Mouse (Mus musculus) forebrain, embryonic 14.5 days (tissue): Measurements from ENCODE around the gene BC004004. TPM values are rescaled to one million over a fixed set of nuclear protein-coding genes. Genes with fewer than 3 reads are reported as not detected.
"Not testable (repeated sequence)": the region's sequence is repeated elsewhere in the genome, so short reads cannot be mapped to it uniquely, and the experiment has no call there.

ENCODE experiments used
- ATAC-seq: fragments of 200-750 bp; cut with Nextera tagmentation; 2 replicates; pipeline ENCODE4 v1.8.0; 2017; ENCODE audit warnings: mild to moderate bottlenecking, moderate library complexity
- DNase-seq: peaks from one replicate; pipeline ENCODE4 v3.0.0-alpha.2; 2015; ENCODE audit warnings: low spot score
- H3K27ac ChIP-seq: fragments of 300-500 bp; sonication (generic); 2 replicates; pipeline ENCODE4 v1.5.1; 2014; ENCODE audit warnings: low read depth, mild to moderate bottlenecking, control low read depth, low read length, moderate library complexity
- H3K27me3 ChIP-seq: fragments of 300-500 bp; sonication (generic); replicated peaks from 2 replicates; pipeline ENCODE4 v1.6.1; 2014; ENCODE audit warnings: low read length, control low read depth, mixed read lengths; ENCODE audit not compliant: control insufficient read depth, insufficient read depth
- H3K36me3 ChIP-seq: fragments of 300-500 bp; sonication (generic); 2 replicates; pipeline ENCODE4 v1.6.1; 2014; ENCODE audit warnings: low read length, control low read depth; ENCODE audit not compliant: control insufficient read depth, insufficient read depth
- H3K4me1 ChIP-seq: fragments of 300-500 bp; sonication (generic); 2 replicates; pipeline ENCODE4 v1.6.1; 2014; ENCODE audit warnings: antibody characterized with exemption, low read length, control low read depth; ENCODE audit not compliant: control insufficient read depth, insufficient read depth
- H3K4me2 ChIP-seq: fragments of 300-500 bp; sonication (generic); 2 replicates; pipeline ENCODE4 v1.6.1; 2014; ENCODE audit warnings: mild to moderate bottlenecking, control low read depth, low read length
- H3K4me3 ChIP-seq: fragments of 300-500 bp; sonication (generic); 2 replicates; pipeline ENCODE4 v1.5.1; 2014; ENCODE audit warnings: low read depth, low read length, control low read depth
- H3K9ac ChIP-seq: fragments of 300-500 bp; sonication (generic); 2 replicates; pipeline ENCODE4 v1.6.1; 2014; ENCODE audit warnings: mild to moderate bottlenecking, low read length, control low read depth, moderate library complexity
- H3K9me3 ChIP-seq: fragments of 300-500 bp; sonication (generic); replicated peaks from 2 replicates; pipeline ENCODE4 v1.6.1; 2016; ENCODE audit warnings: low read length, control low read depth, mixed read lengths; ENCODE audit not compliant: control insufficient read depth
- WGBS: fragments of 180-500 bp; shearing (Covaris S2); extraction: QIAGEN DNeasy Blood & Tissue Kit; methylation state at CpG from one replicate; pipeline ENCODE4 v1.1.7; 2014; 5-methylcytosine and 5-hydroxymethylcytosine counted together
- polyA plus RNA-seq: library from polyadenylated mRNA; unstranded; fragments of >200 nt; fragmentation: Nextera tagmentation; extraction: Ambion mirVana; gene quantifications from 2 replicates; pipeline ENCODE4 v1.2.1, GENCODE M21; 2014

The BC004004 gene
- polyA plus RNA-seq, 1 experiment from 2014 or later, result 123 TPM

- Histone ChIP-seq H3K36me3 (no peaks in the 10 kb centered on the region), H3K9ac (no peak overlapping the region), H3K9me3 (no peaks in the 10 kb centered on the region), H3K27ac (no peak overlapping the region), H3K4me2 (no peak overlapping the region), H3K4me3 (no peak overlapping the region), H3K27me3 (no peaks in the 10 kb centered on the region), H3K4me1 (no peaks in the 10 kb centered on the region)
- ATAC-seq (no peak), DNase-seq (no peak)
- 84% methylated on average over 21 of the region's 21 CpGs for WGBS
These were observed 41.6 kb downstream of the BC004004 start for GRCm38 (mm10) chr17:29310056-29310623.

- ATAC-seq (no peak), DNase-seq (no peak)
- Histone ChIP-seq H3K4me1 (no peaks in the 10 kb centered on the region), H3K27ac (no peak overlapping the region), H3K9ac (no peak overlapping the region), H3K4me2 (no peak overlapping the region), H3K27me3 (no peaks in the 10 kb centered on the region), H3K9me3 (no peaks in the 10 kb centered on the region), H3K4me3 (no peak overlapping the region), H3K36me3 (no peaks in the 10 kb centered on the region)
- 92% methylated on average over 8 of the region's 8 CpGs for WGBS
These were observed 43.0 kb downstream of the BC004004 start for GRCm38 (mm10) chr17:29311602-29312001.

GRCm38 (mm10) chr17:29312082-29312481 is 43.5 kb downstream of the BC004004 start:
- Histone ChIP-seq H3K9ac (no peak overlapping the region), H3K9me3 (no peaks in the 10 kb centered on the region), H3K36me3 (no peaks in the 10 kb centered on the region), H3K4me1 (no peaks in the 10 kb centered on the region), H3K4me2 (no peak overlapping the region), H3K27me3 (no peaks in the 10 kb centered on the region), H3K4me3 (no peak overlapping the region), H3K27ac (no peak overlapping the region)
- WGBS, result 87% methylated on average over 2 of the region's 2 CpGs
- ATAC-seq (no peak), DNase-seq (no peak)

GRCm38 (mm10) chr17:29313300-29313699 is 44.7 kb downstream of the BC004004 start:
- DNase-seq (no peak), ATAC-seq (no peak)
- Histone ChIP-seq H3K9ac (no peak overlapping the region), H3K4me3 (no peak overlapping the region), H3K27me3 (no peaks in the 10 kb centered on the region), H3K27ac (no peak overlapping the region), H3K4me2 (no peak overlapping the region), H3K4me1 (no peaks in the 10 kb centered on the region), H3K9me3 (no peaks in the 10 kb centered on the region), H3K36me3 (no peaks in the 10 kb centered on the region)

GRCm38 (mm10) chr17:29315672-29316465 is 47.3 kb downstream of the BC004004 start:
- Histone ChIP-seq H3K4me1 (no peaks in the 10 kb centered on the region), H3K27ac (no peak overlapping the region), H3K9ac (no peak overlapping the region), H3K9me3 (no peaks in the 10 kb centered on the region), H3K36me3 (no peaks in the 10 kb centered on the region), H3K4me2 (no peak overlapping the region), H3K4me3 (no peak overlapping the region), H3K27me3 (no peaks in the 10 kb centered on the region)
- DNase-seq (no peak), ATAC-seq (no peak)
- WGBS, result 49% methylated on average over 9 of the region's 9 CpGs

GRCm38 (mm10) chr17:29316891-29317290 is 48.3 kb downstream of the BC004004 start:
- Histone ChIP-seq H3K4me3 (no peak overlapping the region), H3K4me1 (no peaks in the 10 kb centered on the region), H3K36me3 (no peaks in the 10 kb centered on the region), H3K9ac (no peak overlapping the region), H3K27ac (no peak overlapping the region), H3K9me3 (no peaks in the 10 kb centered on the region), H3K4me2 (no peak overlapping the region), H3K27me3 (peaks cover 5% of the 10 kb centered on the region; the same call in 1 of the 2 replicates)
- WGBS, result 48% methylated on average over 3 of the region's 3 CpGs
- no peak for DNase-seq
- ATAC-seq, result no peak

- H3K9me3 ChIP-seq, H3K27ac ChIP-seq, H3K9ac ChIP-seq, H3K36me3 ChIP-seq, H3K4me3 ChIP-seq, H3K4me1 ChIP-seq, ATAC-seq, H3K4me2 ChIP-seq, DNase-seq, H3K27me3 ChIP-seq: not testable (repeated sequence)
- WGBS, result 90% methylated on average over 3 of the region's 3 CpGs
These were observed 48.8 kb downstream of the BC004004 start, which contains the start of gene Pi16 for GRCm38 (mm10) chr17:29317380-29317779. Gene Pi16, plus strand, starts transcription at chr17:29317680.

- Histone ChIP-seq H3K9ac (no peak overlapping the region), H3K4me2 (no peak overlapping the region), H3K27me3 (peaks cover 13% of the 10 kb centered on the region), H3K9me3 (no peaks in the 10 kb centered on the region), H3K4me3 (no peak overlapping the region), H3K36me3 (no peaks in the 10 kb centered on the region), H3K27ac (no peak overlapping the region), H3K4me1 (no peaks in the 10 kb centered on the region)
- ATAC-seq (no peak), DNase-seq (no peak)
- WGBS, result 57% methylated on average over 6 of the region's 6 CpGs
These were observed 50.2 kb downstream of the BC004004 start for GRCm38 (mm10) chr17:29318731-29319250.

GRCm38 (mm10) chr17:29319476-29319875 is 50.9 kb downstream of the BC004004 start:
- DNase-seq, result no peak
- Histone ChIP-seq H3K27ac (no peak overlapping the region), H3K9ac (no peak overlapping the region), H3K9me3 (no peaks in the 10 kb centered on the region), H3K4me2 (no peak overlapping the region), H3K36me3 (no peaks in the 10 kb centered on the region), H3K4me1 (no peaks in the 10 kb centered on the region), H3K4me3 (no peak overlapping the region), H3K27me3 (peaks cover 13% of the 10 kb centered on the region)
- ATAC-seq, result no peak
- WGBS, result 88% methylated on average over 7 of the region's 7 CpGs
